Mouse (Mus musculus) embryonic fibroblast, embryonic 13.5 days (primary cell): ENCODE results near the gene Gimap1.

Source experiments
- CTCF ChIP-seq: IDR thresholded peaks from 2 replicates; pipeline ENCODE4 v1.5.1; 2011; ENCODE audit warnings: mild to moderate bottlenecking, control low read depth, low read length, moderate library complexity, borderline replicate concordance; ENCODE audit not compliant: insufficient read depth
- POLR2A ChIP-seq: IDR thresholded peaks from 2 replicates; pipeline ENCODE4 v1.6.1; 2011; ENCODE audit warnings: low read depth, mild to moderate bottlenecking, control low read depth, low read length, moderate library complexity

DNA sequence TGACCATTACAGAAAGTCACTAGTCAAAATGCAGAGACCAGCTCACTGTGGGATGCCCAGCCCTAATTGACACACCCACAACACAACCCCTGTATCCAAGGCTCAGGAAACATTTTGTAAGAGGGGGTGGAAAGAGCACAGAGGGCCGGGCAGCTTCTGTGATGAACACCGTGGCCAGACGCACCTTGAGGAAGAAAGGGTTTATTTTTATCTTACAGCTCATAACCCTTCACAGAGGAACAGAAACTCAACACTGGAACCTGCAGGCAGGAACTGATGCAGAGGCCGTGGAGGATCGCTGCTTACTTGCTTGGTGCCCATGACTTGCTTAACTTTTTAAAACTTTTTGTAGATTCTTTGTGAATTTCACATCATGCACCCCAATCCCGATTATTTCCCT, 45.9 kb upstream of the Gimap1 start:
- TF ChIP-seq POLR2A (no peak), CTCF (no peak)
